Mouse (Mus musculus) midbrain, embryonic 10.5 days (tissue): ENCODE data around the gene March1. TPM values are rescaled to one million over a fixed set of nuclear protein-coding genes. Genes with fewer than 3 reads are reported as not detected.
"Not testable (repeated sequence)": the region's sequence is repeated elsewhere in the genome, so short reads cannot be mapped to it uniquely, and the experiment has no call there.

ENCODE experiments used
- DNase-seq: peaks from one replicate; pipeline ENCODE4 v3.0.0-alpha.2; 2017; ENCODE audit warnings: low spot score
- H3K27ac ChIP-seq: fragments of 300-500 bp; sonication (generic); replicated peaks from 2 replicates; pipeline ENCODE4 v1.5.1; 2016; ENCODE audit warnings: mild to moderate bottlenecking
- H3K27me3 ChIP-seq: fragments of 300-500 bp; sonication (generic); 2 replicates; pipeline ENCODE4 v1.6.1; 2016; ENCODE audit warnings: low read depth, mild to moderate bottlenecking; ENCODE audit not compliant: poor library complexity, severe bottlenecking
- H3K36me3 ChIP-seq: fragments of 300-500 bp; sonication (generic); 2 replicates; pipeline ENCODE4 v1.6.1; 2016; ENCODE audit warnings: mild to moderate bottlenecking, moderate library complexity
- H3K4me1 ChIP-seq: fragments of 300-500 bp; sonication (generic); 2 replicates; pipeline ENCODE4 v1.6.1; 2016
- H3K4me3 ChIP-seq: fragments of 300-500 bp; sonication (generic); 2 replicates; pipeline ENCODE4 v1.5.1; 2016; ENCODE audit warnings: mild to moderate bottlenecking, moderate library complexity
- H3K9me3 ChIP-seq: fragments of 300-500 bp; sonication (generic); replicated peaks from 2 replicates; pipeline ENCODE4 v1.6.1; 2016; ENCODE audit warnings: mild to moderate bottlenecking
- WGBS: fragments of 180-500 bp; shearing (Covaris S2); methylation state at CpG from one replicate; pipeline ENCODE4 v1.1.7; 2016; 5-methylcytosine and 5-hydroxymethylcytosine counted together
- polyA plus RNA-seq: library from polyadenylated mRNA; unstranded; fragments of >200 nt; fragmentation: Nextera tagmentation; extraction: Ambion mirVana; gene quantifications from 2 replicates; pipeline ENCODE4 v1.2.1, GENCODE M21; 2016

Gene March1
- polyA plus RNA-seq, 1 experiment from 2014 or later = 2.5 TPM

GRCm38 (mm10) chr8:66406596-66407361 is 789.1 kb downstream of the March1 start:
- Histone ChIP-seq H3K4me3 (no peak overlapping the region), H3K4me1 (no peaks in the 10 kb centered on the region), H3K9me3 (no peaks in the 10 kb centered on the region), H3K27ac (no peak overlapping the region), H3K27me3 (no peaks in the 10 kb centered on the region), H3K36me3 (no peaks in the 10 kb centered on the region)
- DNase-seq = no peak
- WGBS = 84% methylated on average over 6 of the region's 6 CpGs

- no peaks in the 10 kb centered on the region for H3K4me1 ChIP-seq
- no peak overlapping the region for H3K4me3 ChIP-seq
- 83% methylated on average over 9 of the region's 9 CpGs for WGBS
- no peak for DNase-seq
- H3K36me3 ChIP-seq = no peaks in the 10 kb centered on the region
- no peaks in the 10 kb centered on the region for H3K27me3 ChIP-seq
- no peak overlapping the region for H3K27ac ChIP-seq
- H3K9me3 ChIP-seq = no peaks in the 10 kb centered on the region
These were observed 792.4 kb downstream of the March1 start for GRCm38 (mm10) chr8:66410080-66410615.

GRCm38 (mm10) chr8:66413101-66413500 is 795.4 kb downstream of the March1 start:
- no peaks in the 10 kb centered on the region for H3K27me3 ChIP-seq
- 67% methylated on average over 2 of the region's 2 CpGs for WGBS
- no peaks in the 10 kb centered on the region for H3K36me3 ChIP-seq
- H3K4me1 ChIP-seq = no peaks in the 10 kb centered on the region
- H3K4me3 ChIP-seq = no peak overlapping the region
- no peak overlapping the region for H3K27ac ChIP-seq
- H3K9me3 ChIP-seq = no peaks in the 10 kb centered on the region
- no peak for DNase-seq

- H3K4me3 ChIP-seq = no peak overlapping the region
- WGBS = 87% methylated on average over 2 of the region's 2 CpGs
- no peaks in the 10 kb centered on the region for H3K4me1 ChIP-seq
- DNase-seq = no peak
- H3K36me3 ChIP-seq = no peaks in the 10 kb centered on the region
- H3K27me3 ChIP-seq = no peaks in the 10 kb centered on the region
- H3K27ac ChIP-seq = no peak overlapping the region
- H3K9me3 ChIP-seq = no peaks in the 10 kb centered on the region
These were observed 797.5 kb downstream of the March1 start for GRCm38 (mm10) chr8:66415234-66415633.

GRCm38 (mm10) chr8:66417591-66417990 is 799.9 kb downstream of the March1 start:
- not testable (repeated sequence) for H3K27me3 ChIP-seq, H3K9me3 ChIP-seq, H3K4me3 ChIP-seq, DNase-seq, H3K27ac ChIP-seq, H3K36me3 ChIP-seq, H3K4me1 ChIP-seq
- WGBS = 88% methylated on average over 4 of the region's 4 CpGs

GRCm38 (mm10) chr8:66430639-66431038 is 812.9 kb downstream of the March1 start:
- Histone ChIP-seq H3K27ac (no peak overlapping the region), H3K4me1 (no peaks in the 10 kb centered on the region), H3K36me3 (no peaks in the 10 kb centered on the region), H3K9me3 (no peaks in the 10 kb centered on the region), H3K4me3 (no peak overlapping the region), H3K27me3 (no peaks in the 10 kb centered on the region)
- 86% methylated on average over 2 of the region's 2 CpGs for WGBS
- no peak for DNase-seq

GRCm38 (mm10) chr8:66433577-66433976 is 815.9 kb downstream of the March1 start:
- no peaks in the 10 kb centered on the region for H3K4me1 ChIP-seq
- H3K36me3 ChIP-seq = no peaks in the 10 kb centered on the region
- H3K9me3 ChIP-seq = no peaks in the 10 kb centered on the region
- H3K4me3 ChIP-seq = no peak overlapping the region
- no peak overlapping the region for H3K27ac ChIP-seq
- no peak for DNase-seq
- no peaks in the 10 kb centered on the region for H3K27me3 ChIP-seq

GRCm38 (mm10) chr8:66436804-66437203 is 819.1 kb downstream of the March1 start:
- Histone ChIP-seq H3K4me1 (no peaks in the 10 kb centered on the region), H3K9me3 (no peaks in the 10 kb centered on the region), H3K4me3 (no peak overlapping the region), H3K27ac (no peak overlapping the region), H3K36me3 (no peaks in the 10 kb centered on the region), H3K27me3 (no peaks in the 10 kb centered on the region)
- no peak for DNase-seq
- WGBS = 88% methylated on average over 1 of the region's 1 CpGs

GRCm38 (mm10) chr8:66437929-66438328 is 820.2 kb downstream of the March1 start:
- no peaks in the 10 kb centered on the region for H3K9me3 ChIP-seq
- WGBS = 85% methylated on average over 3 of the region's 3 CpGs
- no peaks in the 10 kb centered on the region for H3K36me3 ChIP-seq
- DNase-seq = no peak
- no peaks in the 10 kb centered on the region for H3K27me3 ChIP-seq
- no peak overlapping the region for H3K4me3 ChIP-seq
- no peaks in the 10 kb centered on the region for H3K4me1 ChIP-seq
- no peak overlapping the region for H3K27ac ChIP-seq

GRCm38 (mm10) chr8:66438468-66438867 is 820.8 kb downstream of the March1 start:
- Histone ChIP-seq H3K9me3 (no peaks in the 10 kb centered on the region), H3K4me3 (no peak overlapping the region), H3K27me3 (no peaks in the 10 kb centered on the region), H3K27ac (no peak overlapping the region), H3K36me3 (no peaks in the 10 kb centered on the region), H3K4me1 (no peaks in the 10 kb centered on the region)
- DNase-seq = no peak
- WGBS = 90% methylated on average over 4 of the region's 4 CpGs

- no peak overlapping the region for H3K27ac ChIP-seq
- no peaks in the 10 kb centered on the region for H3K9me3 ChIP-seq
- WGBS = 45% methylated on average over 1 of the region's 1 CpGs
- no peaks in the 10 kb centered on the region for H3K36me3 ChIP-seq
- no peaks in the 10 kb centered on the region for H3K27me3 ChIP-seq
- DNase-seq = no peak
- no peaks in the 10 kb centered on the region for H3K4me1 ChIP-seq
- H3K4me3 ChIP-seq = no peak overlapping the region
These were observed 823.4 kb downstream of the March1 start for GRCm38 (mm10) chr8:66441123-66441522.

- no peaks in the 10 kb centered on the region for H3K4me1 ChIP-seq
These were observed 825.1 kb downstream of the March1 start for GRCm38 (mm10) chr8:66442778-66443177.

GRCm38 (mm10) chr8:66444141-66444540 is 826.4 kb downstream of the March1 start:
- H3K36me3 ChIP-seq = no peaks in the 10 kb centered on the region
- WGBS = 84% methylated on average over 5 of the region's 5 CpGs
- no peak for DNase-seq

More at GRCm38 (mm10) chr8:66442778-66443177, 825.1 kb downstream of the March1 start:
- H3K27me3 ChIP-seq = no peaks in the 10 kb centered on the region
- no peak overlapping the region for H3K4me3 ChIP-seq
- H3K36me3 ChIP-seq = no peaks in the 10 kb centered on the region
- H3K9me3 ChIP-seq = no peaks in the 10 kb centered on the region
- DNase-seq = no peak
- WGBS = 44% methylated on average over 1 of the region's 1 CpGs
- H3K27ac ChIP-seq = no peak overlapping the region

More at GRCm38 (mm10) chr8:66444141-66444540, 826.4 kb downstream of the March1 start:
- Histone ChIP-seq H3K4me3 (no peak overlapping the region), H3K9me3 (no peaks in the 10 kb centered on the region), H3K27ac (no peak overlapping the region), H3K4me1 (no peaks in the 10 kb centered on the region), H3K27me3 (no peaks in the 10 kb centered on the region)
